Mouse (Mus musculus) gastrocnemius, adult 2 months (tissue): ENCODE measurements at regions not wholly inside any gene's neighbourhood (a gene's known extent, or its start where the extent isn't known, plus 50 kb on each side); places are given as distances from the start of the nearest gene placed in this dataset.
A peak's percentile ranks its signal among the peaks of the same experiment; 100 is the strongest.

Source experiments
- DNase-seq: peaks from one replicate; pipeline ENCODE4 v3.0.0; 2022
- H3K27ac ChIP-seq: fragments of 200-600 bp; 2 replicates; pipeline ENCODE4 v1.8.1; 2022; ENCODE audit warnings: mild to moderate bottlenecking
- H3K4me3 ChIP-seq: fragments of 200-600 bp; 2 replicates; pipeline ENCODE4 v1.8.1; 2022; ENCODE audit warnings: mild to moderate bottlenecking, moderate library complexity
- CTCF ChIP-seq: fragments of 200-600 bp; IDR thresholded peaks from 2 replicates; pipeline ENCODE4 v1.8.1; 2022; ENCODE audit warnings: antibody characterized with exemption, mild to moderate bottlenecking, moderate library complexity
- intact Hi-C: fragments of 180-260 bp; cut with DNase I; formaldehyde crosslinking; loops from one replicate; pipeline ENCODE4 v1.15.1; 2025

GRCm38 (mm10) chr3:120217710-120218109 lies 433.4 kb upstream of the Ptbp2 start:
- no peak for TF ChIP-seq CTCF
- Histone ChIP-seq H3K4me3 (no peak overlapping the region), H3K27ac (no peak overlapping the region)
- DNase-seq: no peak
- intact Hi-C loops: no loop called here

DNA sequence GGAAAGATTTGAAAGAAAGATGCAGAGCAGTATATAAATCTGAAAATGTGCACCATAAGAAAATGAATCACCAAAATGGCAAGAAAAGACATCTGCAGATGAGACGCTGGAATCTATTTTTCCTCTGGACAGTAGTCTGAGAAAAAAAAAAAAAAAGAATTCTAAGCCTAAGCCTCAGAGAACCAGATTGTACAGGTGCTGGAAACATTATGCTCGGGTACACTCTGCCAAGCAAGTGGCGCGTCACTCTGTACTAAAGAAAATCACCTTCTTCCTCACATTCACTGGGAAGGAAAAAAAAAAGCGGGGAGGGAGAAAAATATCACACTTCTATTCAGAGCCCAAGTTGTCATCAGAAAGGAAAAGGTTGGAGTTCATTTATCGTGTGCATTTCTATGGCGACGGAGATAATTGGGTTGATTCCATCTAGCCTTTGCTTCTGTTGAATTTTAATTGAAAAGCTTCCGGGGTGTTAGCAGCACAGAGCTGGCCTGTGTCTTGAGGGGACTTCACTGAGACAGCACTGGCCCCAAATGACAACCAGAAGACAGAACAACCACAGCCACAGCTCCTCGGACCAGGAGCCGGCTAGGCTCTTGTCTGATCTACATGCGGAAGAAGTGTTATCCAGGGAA lies 430.5 kb upstream of the Ptbp2 start:
- intact Hi-C loops: no loop called here
- H3K4me3 ChIP-seq: no peak overlapping the region
- no peak for TF ChIP-seq CTCF

GRCm38 (mm10) chr3:120199403-120199802 lies 415.1 kb upstream of the Ptbp2 start:
- no peak for TF ChIP-seq CTCF
- H3K4me3 ChIP-seq: no peak overlapping the region
- no peak for DNase-seq
- intact Hi-C loops: no loop called here
- no peak overlapping the region for H3K27ac ChIP-seq

More for the DNA sequence above, 430.5 kb upstream of the Ptbp2 start:
- no peak for DNase-seq
- H3K27ac ChIP-seq: no peak overlapping the region

- no peak overlapping the region for H3K4me3 ChIP-seq
- intact Hi-C loops: no loop called here
- DNase-seq: no peak
- H3K27ac ChIP-seq: no peak overlapping the region
- TF ChIP-seq CTCF: no peak
Observed at GRCm38 (mm10) chr3:120194501-120194900, 410.2 kb upstream of the Ptbp2 start.

GRCm38 (mm10) chr3:120192439-120193326 lies 408.4 kb upstream of the Ptbp2 start:
- TF ChIP-seq CTCF: peak; percentile 63
- peak; percentile 27 for DNase-seq
- Histone ChIP-seq H3K4me3 (no peak overlapping the region), H3K27ac (no peak overlapping the region)
- intact Hi-C loops: no loop called here

DNA sequence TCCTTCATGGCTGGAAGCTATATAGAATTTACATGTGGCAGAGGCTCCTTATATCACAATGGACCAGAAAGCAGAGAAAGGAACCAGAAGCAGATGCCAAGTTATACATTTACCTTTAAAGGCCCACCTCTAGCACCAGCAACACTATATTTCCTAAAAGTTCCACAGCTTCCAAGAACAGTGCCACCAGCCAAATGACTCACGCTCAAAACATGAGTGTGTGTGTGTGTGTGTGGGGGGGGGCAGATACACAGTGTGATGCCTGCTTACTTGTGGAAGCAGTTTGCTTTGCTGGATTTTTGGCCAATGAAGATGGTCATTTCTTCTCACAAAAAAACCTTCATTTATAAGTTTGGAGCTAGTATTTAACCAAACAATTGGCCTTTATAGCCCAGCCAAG lies 405.3 kb upstream of the Ptbp2 start:
- Histone ChIP-seq H3K27ac (no peak overlapping the region), H3K4me3 (no peak overlapping the region)
- DNase-seq: no peak
- intact Hi-C loops: no loop called here
- TF ChIP-seq CTCF: no peak

- H3K4me3 ChIP-seq: no peak overlapping the region
- no peak overlapping the region for H3K27ac ChIP-seq
- no peak for TF ChIP-seq CTCF
- intact Hi-C loops: no loop called here
- DNase-seq: no peak
Observed at GRCm38 (mm10) chr3:120180931-120181610, 396.8 kb upstream of the Ptbp2 start.

- Histone ChIP-seq H3K27ac (no peak overlapping the region), H3K4me3 (no peak overlapping the region)
- intact Hi-C loops: no loop called here
- no peak for DNase-seq
- no peak for TF ChIP-seq CTCF
Observed at GRCm38 (mm10) chr3:120175632-120176031, 391.4 kb upstream of the Ptbp2 start.
